In genomic region chr4:117449151-117449550, GRCm38 (mm10) we compare ENCODE assay signal across 31 mouse cellular contexts. TPM values are rescaled to one million over a fixed set of nuclear protein-coding genes. Genes with fewer than 3 reads are reported as not detected.
DNase-seq lines count a peak whose midpoint lies in the region; ATAC-seq and TF ChIP-seq lines count a peak whose summit lies in the region.
"Had no signal": no experiment of that assay in that cellular context is flagged by ENCODE, and none has a peak within 500 bp of the region (broad histone marks: within the 10 kb centered on the region; RNA-seq: fewer than 3 reads in every experiment).

No protein-coding gene starts in this region.

- no peak overlapping the region for H3K4me2 ChIP-seq in intestine, postnatal 0 days (replicated peaks; ENCODE audit: low read depth)
- no peak overlapping the region for H3K4me2 ChIP-seq in forebrain, embryonic 16.5 days (ENCODE audit: low read length)
- H3K4me2 ChIP-seq: embryonic facial prominence, embryonic 12.5 days; heart, embryonic 12.5 days; hindbrain, embryonic 15.5 days; limb, embryonic 13.5 days; liver, embryonic 11.5 days; midbrain, embryonic 12.5 days; stomach, embryonic 15.5 days had no signal

- H3K4me1 ChIP-seq in intestine, postnatal 0 days (replicated peaks; ENCODE audit: control insufficient read depth, insufficient read depth, low read length): no peaks in the 10 kb centered on the region
- no peaks in the 10 kb centered on the region for H3K4me1 ChIP-seq in forebrain, embryonic 16.5 days (replicated peaks; ENCODE audit: control insufficient read depth, insufficient read depth, low read length)
- H3K4me1 ChIP-seq: embryonic facial prominence, embryonic 12.5 days; heart, embryonic 12.5 days; hindbrain, embryonic 10.5 days; hindbrain, embryonic 15.5 days; limb, embryonic 13.5 days; midbrain, embryonic 12.5 days; stomach, embryonic 15.5 days had no signal

- no peaks in the 10 kb centered on the region for H3K27me3 ChIP-seq in intestine, postnatal 0 days (replicated peaks; ENCODE audit: control insufficient read depth, insufficient read depth, low read length)
- H3K27me3 ChIP-seq in forebrain, embryonic 16.5 days (replicated peaks; ENCODE audit: control insufficient read depth, insufficient read depth, low read length): no peaks in the 10 kb centered on the region
- H3K27me3 ChIP-seq: embryonic facial prominence, embryonic 12.5 days; heart, embryonic 12.5 days; limb, embryonic 13.5 days; stomach, embryonic 15.5 days had no signal

- TF ChIP-seq CTCF in intestine, postnatal 0 days (IDR thresholded peaks at IDR 0.05; ENCODE audit: low read depth): no peak

- H3K27ac ChIP-seq in intestine, postnatal 0 days (ENCODE audit: low read depth, low read length): no peak overlapping the region
- H3K27ac ChIP-seq in forebrain, embryonic 16.5 days (ENCODE audit: low read length): no peak overlapping the region
- H3K27ac ChIP-seq: embryonic facial prominence, embryonic 12.5 days; hindbrain, embryonic 10.5 days; hindbrain, embryonic 15.5 days; layer of hippocampus, adult 2 months; limb, embryonic 13.5 days; midbrain, embryonic 12.5 days; stomach, embryonic 15.5 days had no signal

- no peaks in the 10 kb centered on the region for H3K36me3 ChIP-seq in intestine, postnatal 0 days (ENCODE audit: control insufficient read depth, insufficient read depth)
- no peaks in the 10 kb centered on the region for H3K36me3 ChIP-seq in forebrain, embryonic 16.5 days (ENCODE audit: control insufficient read depth, insufficient read depth)
- H3K36me3 ChIP-seq: embryonic facial prominence, embryonic 12.5 days; G1E; heart, embryonic 12.5 days; hindbrain, embryonic 15.5 days; midbrain, embryonic 12.5 days; stomach, embryonic 15.5 days had no signal

- no peak overlapping the region for H3K9ac ChIP-seq in intestine, postnatal 0 days (ENCODE audit: low read depth, low read length)
- H3K9ac ChIP-seq in forebrain, embryonic 16.5 days (replicated peaks; ENCODE audit: low read depth, low read length): no peak overlapping the region
- H3K9ac ChIP-seq: embryonic facial prominence, embryonic 12.5 days; heart, embryonic 12.5 days; hindbrain, embryonic 15.5 days; limb, embryonic 13.5 days; midbrain, embryonic 12.5 days; stomach, embryonic 15.5 days had no signal

- H3K4me3 ChIP-seq in intestine, postnatal 0 days (ENCODE audit: low read depth, low read length): no peak overlapping the region
- no peak overlapping the region for H3K4me3 ChIP-seq in forebrain, embryonic 16.5 days (replicated peaks; ENCODE audit: low read length)
- H3K4me3 ChIP-seq: embryonic facial prominence, embryonic 12.5 days; heart, embryonic 12.5 days; hindbrain, embryonic 10.5 days; hindbrain, embryonic 15.5 days; layer of hippocampus, adult 2 months; limb, embryonic 13.5 days; megakaryocyte, embryonic 14.5 days; midbrain, embryonic 12.5 days; stomach, embryonic 15.5 days had no signal

- WGBS in intestine, postnatal 0 days: 76% methylated on average over 1 of the region's 1 CpGs
- 85% methylated on average over 1 of the region's 1 CpGs for WGBS in forebrain, embryonic 16.5 days

- no peak for ATAC-seq in intestine, postnatal 0 days
- ATAC-seq in forebrain, embryonic 16.5 days: no peak
- ATAC-seq: forebrain, embryonic 14.5 days; intestine, embryonic 16.5 days had no signal

- H3K9me3 ChIP-seq in intestine, postnatal 0 days (ENCODE audit: control insufficient read depth): no peaks in the 10 kb centered on the region
- H3K9me3 ChIP-seq in forebrain, embryonic 16.5 days (ENCODE audit: control insufficient read depth, low read length): no peaks in the 10 kb centered on the region
- H3K9me3 ChIP-seq: embryonic facial prominence, embryonic 12.5 days; G1E; heart, embryonic 12.5 days; hindbrain, embryonic 10.5 days; hindbrain, embryonic 15.5 days; limb, embryonic 13.5 days; midbrain, embryonic 12.5 days; stomach, embryonic 15.5 days had no signal

- peak; percentile 20 for DNase-seq in CD4-positive, CD25-positive, alpha-beta regulatory T cell, adult 2 months (ENCODE audit: low read depth, low spot score)
- peak; percentile 13 for DNase-seq in induced T-regulatory cell, adult 2 months (ENCODE audit: low read depth)
- DNase-seq in thymus, postnatal 0 days (ENCODE audit: low spot score): peak; percentile 54
- peak; percentile 29 for DNase-seq in thymus, postnatal 4 days
- no peak for DNase-seq in urinary bladder, postnatal 14 days (ENCODE audit: low spot score)
- DNase-seq: adrenal gland, postnatal 10 days; cerebellum, adult 8-10 months; cerebellum, postnatal 25 days; embryo, embryonic 11 days; gastrocnemius, postnatal 25 days; heart, adult 18-20 months; heart, postnatal 10 days; kidney, postnatal 36 days; lung, postnatal 4 days; retina, postnatal 1 day; right cerebral cortex, postnatal 14 days had no signal

RNA-seq across cellular contexts. Expression of gene Rnf220, which starts 47.7 kb away (rescaled TPM):
- 69.2 and 74.0 TPM in 2 replicates for polyA plus RNA-seq in thymus, postnatal 0 days (2015; fragmentation: Nextera tagmentation; extraction: Ambion mirVana)
- 35.6 and 35.9 TPM in 2 replicates for polyA plus RNA-seq in intestine, postnatal 0 days (2015; fragmentation: Nextera tagmentation; extraction: Ambion mirVana)
- 121 and 129 TPM in 2 replicates for polyA plus RNA-seq in forebrain, embryonic 16.5 days (2015; fragmentation: Nextera tagmentation; extraction: Ambion mirVana)
